Mouse (Mus musculus) bone marrow, adult 2 months (tissue): ENCODE data around the gene Usp5.

Experiments
- CTCF ChIP-seq: fragments of 200-500 bp; IDR thresholded peaks from 2 replicates; pipeline ENCODE4 v1.5.1; 2011; ENCODE audit warnings: low read length, control low read depth; ENCODE audit not compliant: control insufficient read depth, insufficient read depth
- POLR2A ChIP-seq: fragments of 200-500 bp; IDR thresholded peaks from 2 replicates; pipeline ENCODE4 v1.6.1; 2011; ENCODE audit warnings: low read depth, mild to moderate bottlenecking, control low read depth, low read length, borderline replicate concordance; ENCODE audit not compliant: control insufficient read depth

DNA sequence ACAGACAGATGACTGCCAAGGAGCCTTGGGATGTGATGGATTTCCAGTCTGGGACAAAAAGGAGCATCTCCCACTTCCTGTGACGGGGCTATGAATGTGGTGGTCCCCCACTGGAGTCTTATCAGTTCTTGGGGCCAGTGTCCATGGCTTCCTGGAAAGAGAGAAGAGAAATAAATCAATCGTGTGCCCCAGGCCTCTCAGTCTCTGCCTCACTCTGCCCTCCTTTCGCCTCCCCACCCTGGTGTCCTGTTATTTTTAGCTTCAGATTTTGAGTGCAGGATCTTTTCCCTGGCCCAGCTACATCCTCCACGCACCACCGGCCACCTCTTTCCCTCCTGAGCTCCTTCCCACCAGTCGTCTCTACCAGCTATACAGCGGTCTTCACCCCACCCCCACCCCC lies 59.3 kb downstream of the Usp5 start:
- no peak for TF ChIP-seq POLR2A
- no peak for TF ChIP-seq CTCF
